Mouse (Mus musculus) spleen, adult 2 months (tissue): ENCODE results near the gene Supt6.

Source experiments
- CTCF ChIP-seq: fragments of 200-500 bp; IDR thresholded peaks from 2 replicates; pipeline ENCODE4 v1.5.1; 2011; ENCODE audit warnings: mild to moderate bottlenecking, inconsistent platforms; ENCODE audit not compliant: insufficient read depth, insufficient read length, insufficient replicate concordance; ENCODE audit errors: extremely low read depth
- POLR2A ChIP-seq: fragments of 200-500 bp; IDR thresholded peaks from 2 replicates; pipeline ENCODE4 v1.6.1; 2011; ENCODE audit warnings: low read depth, low read length, inconsistent platforms

DNA sequence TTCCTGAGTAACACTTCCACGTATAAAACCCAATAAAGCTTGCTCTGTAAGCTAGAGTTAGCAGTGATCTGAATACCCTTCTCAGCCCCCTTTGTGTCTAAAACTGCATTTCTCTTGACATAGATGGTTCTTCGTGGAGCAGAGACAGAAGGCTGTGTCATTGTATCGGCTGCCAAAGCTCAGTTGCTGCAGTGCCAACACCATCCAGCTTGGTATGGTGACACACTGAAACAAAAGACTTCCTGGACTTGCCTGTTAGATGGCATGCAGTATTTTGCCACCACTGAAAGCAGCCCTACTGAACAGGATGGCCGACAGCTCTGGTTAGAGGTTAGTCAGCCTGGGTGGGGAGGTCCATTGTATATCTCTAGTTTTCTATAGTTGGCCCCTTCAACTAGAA, 33.8 kb upstream of the Supt6 start:
- TF ChIP-seq POLR2A (no peak), CTCF (no peak)
